Mouse (Mus musculus) myocyte (in vitro differentiated cells): ENCODE results near the gene Zfp775. TPM values are rescaled to one million over a fixed set of nuclear protein-coding genes. Genes with fewer than 3 reads are reported as not detected.

Experiments
- H3K27me3 ChIP-seq: one replicate; pipeline ENCODE4 v1.6.1; 2011; ENCODE audit not compliant: control insufficient read depth, insufficient read depth, insufficient read length
- H3K36me3 ChIP-seq: one replicate; pipeline ENCODE4 v1.6.1; 2011; ENCODE audit not compliant: control insufficient read depth, insufficient read depth
- H3K4me2 ChIP-seq: one replicate; pipeline ENCODE4 v1.6.1; 2011; ENCODE audit warnings: low read depth, control low read depth
- H3K4me3 ChIP-seq: one replicate; pipeline ENCODE4 v1.5.1; 2011; ENCODE audit warnings: mild to moderate bottlenecking, control low read depth, moderate library complexity
- H3K79me2 ChIP-seq: one replicate; pipeline ENCODE4 v1.6.1; 2011; ENCODE audit not compliant: control insufficient read depth, insufficient read depth
- H3ac ChIP-seq: one replicate; pipeline ENCODE4 v1.6.1; 2011; ENCODE audit not compliant: control insufficient read depth, insufficient read length
- CEBPB ChIP-seq: IDR thresholded peaks from 2 replicates; pipeline ENCODE4 v1.6.1; 2011; ENCODE audit warnings: mild to moderate bottlenecking, moderate library complexity; ENCODE audit not compliant: poor library complexity, insufficient read depth, severe bottlenecking
- E2F4 ChIP-seq: IDR thresholded peaks from one replicate; pipeline ENCODE4 v1.6.1; 2011; ENCODE audit warnings: mild to moderate bottlenecking, control low read depth, moderate library complexity; ENCODE audit not compliant: insufficient read depth
- MAX ChIP-seq: IDR thresholded peaks from one replicate; pipeline ENCODE4 v1.6.1; 2011; ENCODE audit warnings: low read depth, mild to moderate bottlenecking, control low read depth
- MYOD1 ChIP-seq, 3 experiments: IDR thresholded peaks; one replicate each; pipeline ENCODE4 v1.6.1; 2011; ENCODE audit warnings: control low read depth in 2 of 3, low read depth in 2 of 3, mild to moderate bottlenecking in 2 of 3, moderate library complexity in 1 of 3; ENCODE audit not compliant: insufficient read length in 2 of 3, control insufficient read depth in 1 of 3
- MYOG ChIP-seq, 3 experiments: IDR thresholded peaks; one replicate each; pipeline ENCODE4 v1.6.1; 2011; ENCODE audit warnings: control low read depth in 2 of 3, low read depth in 2 of 3, mild to moderate bottlenecking in 2 of 3; ENCODE audit not compliant: insufficient read length in 2 of 3, control insufficient read depth in 1 of 3, insufficient read depth in 1 of 3
- POLR2A ChIP-seq: IDR thresholded peaks from one replicate; pipeline ENCODE4 v1.6.1; 2011; ENCODE audit warnings: low read depth, mild to moderate bottlenecking, control low read depth, moderate library complexity; ENCODE audit not compliant: insufficient read length
- POLR2AphosphoS2 ChIP-seq: IDR thresholded peaks from one replicate; pipeline ENCODE4 v1.6.1; 2011; ENCODE audit warnings: low read depth, control low read depth; ENCODE audit not compliant: insufficient read length
- REST ChIP-seq: IDR thresholded peaks from one replicate; pipeline ENCODE4 v1.6.1; 2011; ENCODE audit warnings: mild to moderate bottlenecking, control low read depth, moderate library complexity; ENCODE audit not compliant: insufficient read depth, insufficient read length
- SRF ChIP-seq: IDR thresholded peaks from one replicate; pipeline ENCODE4 v1.6.1; 2011; ENCODE audit warnings: low read depth; ENCODE audit not compliant: control insufficient read depth, insufficient read length
- TCF12 ChIP-seq: IDR thresholded peaks from one replicate; pipeline ENCODE4 v1.6.1; 2011; ENCODE audit warnings: mild to moderate bottlenecking, control low read depth; ENCODE audit not compliant: poor library complexity, insufficient read depth, severe bottlenecking
- TCF3 ChIP-seq: IDR thresholded peaks from one replicate; pipeline ENCODE4 v1.6.1; 2011; ENCODE audit warnings: low read depth, control low read depth; ENCODE audit not compliant: insufficient read length
- USF1 ChIP-seq: IDR thresholded peaks from one replicate; pipeline ENCODE4 v1.6.1; 2011; ENCODE audit warnings: low read depth, mild to moderate bottlenecking, control low read depth, moderate library complexity
- polyA plus RNA-seq: library from polyadenylated mRNA; unstranded; fragments of >200 nt; fragmentation: generic; extraction: Trizol; gene quantifications from one replicate; pipeline ENCODE4 v1.2.1, GENCODE M21; 2012; ENCODE audit warnings: missing spikeins

Zfp775 gene
- polyA plus RNA-seq, 1 experiment, result 4.1 TPM

- Histone ChIP-seq H3K4me3 (no peak overlapping the region), H3K27me3 (peaks cover 17% of the 10 kb centered on the region)
- TF ChIP-seq E2F4 (no peak), POLR2A (no peak), POLR2AphosphoS2 (no peak), MYOD1 (IDR thresholded peaks at IDR 0.05; ENCODE audit: control insufficient read depth in 1 of 3, insufficient read length in 2 of 3, low read depth in 2 of 3) (no peak), TCF3 (no peak), MAX (no peak), USF1 (no peak), CEBPB (no peak), REST (no peak), TCF12 (no peak), SRF (no peak), MYOG (IDR thresholded peaks at IDR 0.05; ENCODE audit: control insufficient read depth in 1 of 3, insufficient read depth in 1 of 3, insufficient read length in 2 of 3, low read depth in 2 of 3) (no peak)
Observed at GRCm38 (mm10) chr6:48628808-48629660, 27.2 kb downstream of the Zfp775 start.

DNA sequence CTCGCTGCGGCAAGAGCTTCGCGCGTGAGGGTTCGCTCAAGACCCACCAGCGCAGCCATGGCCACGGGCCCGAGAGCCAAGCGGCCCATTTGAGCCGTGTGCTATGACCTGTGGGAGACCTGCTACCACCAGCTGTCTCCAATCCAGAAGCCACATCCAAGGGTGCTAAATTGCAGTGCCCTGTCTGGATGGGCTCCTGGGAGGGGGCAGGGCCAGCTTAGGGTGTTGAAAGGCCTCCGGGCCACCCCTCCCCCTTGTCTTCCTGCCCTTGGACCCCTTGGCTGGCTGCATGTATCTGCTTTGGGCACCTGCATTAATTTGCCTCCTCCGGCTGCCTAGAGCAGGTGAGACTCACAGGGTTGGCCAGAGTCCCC is 27.8 kb downstream of the Zfp775 start:
- H3K4me2 ChIP-seq, result no peak overlapping the region
- H3K79me2 ChIP-seq, result no peaks in the 10 kb centered on the region
- no peak overlapping the region for H3ac ChIP-seq
- H3K36me3 ChIP-seq, result no peaks in the 10 kb centered on the region
- peaks cover 17% of the 10 kb centered on the region for H3K27me3 ChIP-seq
- no peak for TF ChIP-seq TCF12
- TF ChIP-seq MAX, result no peak
- no peak for TF ChIP-seq TCF3
- TF ChIP-seq MYOG (IDR thresholded peaks at IDR 0.05; ENCODE audit: control insufficient read depth in 1 of 3, insufficient read depth in 1 of 3, insufficient read length in 2 of 3, low read depth in 2 of 3), result no peak
- TF ChIP-seq USF1, result no peak
- no peak for TF ChIP-seq POLR2A
- TF ChIP-seq E2F4, result no peak
- no peak for TF ChIP-seq MYOD1 (IDR thresholded peaks at IDR 0.05; ENCODE audit: control insufficient read depth in 1 of 3, insufficient read length in 2 of 3, low read depth in 2 of 3)
- TF ChIP-seq CEBPB, result no peak
- TF ChIP-seq REST, result no peak
- TF ChIP-seq SRF, result no peak
- no peak for TF ChIP-seq POLR2AphosphoS2
- H3K4me3 ChIP-seq, result no peak overlapping the region

More at GRCm38 (mm10) chr6:48628808-48629660, 27.2 kb downstream of the Zfp775 start:
- no peak overlapping the region for H3ac ChIP-seq
- H3K36me3 ChIP-seq, result no peaks in the 10 kb centered on the region
- H3K79me2 ChIP-seq, result no peaks in the 10 kb centered on the region
- no peak overlapping the region for H3K4me2 ChIP-seq

GRCm38 (mm10) chr6:48630831-48631230 is 29.0 kb downstream of the Zfp775 start:
- Histone ChIP-seq H3K27me3 (peaks cover 17% of the 10 kb centered on the region), H3ac (no peak overlapping the region), H3K4me3 (no peak overlapping the region), H3K4me2 (no peak overlapping the region), H3K36me3 (no peaks in the 10 kb centered on the region), H3K79me2 (no peaks in the 10 kb centered on the region)
- no peak for TF ChIP-seq CEBPB
- no peak for TF ChIP-seq TCF3
- no peak for TF ChIP-seq MYOD1 (IDR thresholded peaks at IDR 0.05; ENCODE audit: control insufficient read depth in 1 of 3, insufficient read length in 2 of 3, low read depth in 2 of 3)
- TF ChIP-seq POLR2AphosphoS2, result no peak
- no peak for TF ChIP-seq E2F4
- no peak for TF ChIP-seq USF1
- no peak for TF ChIP-seq POLR2A
- TF ChIP-seq SRF, result no peak
- no peak for TF ChIP-seq MAX
- no peak for TF ChIP-seq MYOG (IDR thresholded peaks at IDR 0.05; ENCODE audit: control insufficient read depth in 1 of 3, insufficient read depth in 1 of 3, insufficient read length in 2 of 3, low read depth in 2 of 3)
- no peak for TF ChIP-seq TCF12
- no peak for TF ChIP-seq REST

- Histone ChIP-seq H3K27me3 (peaks cover 4% of the 10 kb centered on the region), H3K79me2 (no peaks in the 10 kb centered on the region), H3K4me3 (no peak overlapping the region), H3K4me2 (no peak overlapping the region), H3K36me3 (no peaks in the 10 kb centered on the region), H3ac (no peak overlapping the region)
- TF ChIP-seq MYOG (IDR thresholded peaks at IDR 0.05; ENCODE audit: control insufficient read depth in 1 of 3, insufficient read depth in 1 of 3, insufficient read length in 2 of 3, low read depth in 2 of 3) (no peak), POLR2AphosphoS2 (no peak), MYOD1 (IDR thresholded peaks at IDR 0.05; ENCODE audit: control insufficient read depth in 1 of 3, insufficient read length in 2 of 3, low read depth in 2 of 3) (no peak), POLR2A (no peak), REST (no peak), CEBPB (no peak), TCF12 (no peak), TCF3 (no peak), SRF (no peak), MAX (no peak), USF1 (no peak), E2F4 (no peak)
Observed at GRCm38 (mm10) chr6:48635105-48635504, 33.2 kb downstream of the Zfp775 start.
